Comparison of ENCODE assay signal across 8 mouse cellular contexts in genomic region chr10:120201961-120202402, GRCm38 (mm10). TPM values are rescaled to one million over a fixed set of nuclear protein-coding genes. Genes with fewer than 3 reads are reported as not detected.
DNase-seq lines count a peak whose midpoint lies in the region; ATAC-seq and TF ChIP-seq lines count a peak whose summit lies in the region.

TSS of gene Irak3 (minus strand) at chr10:120202130.

- H3K4me2 ChIP-seq in hindbrain, embryonic 13.5 days, result peak within 1 kb of the TSS; percentile 76

- H3K27me3 ChIP-seq in Patski, result peaks cover 4% of the 10 kb centered on the region
- peaks cover 28% of the 10 kb centered on the region for H3K27me3 ChIP-seq in hindbrain, embryonic 13.5 days

- CTCF ChIA-PET in Patski (lab: Charles Lee), result interaction anchor here (2.4 kb wide), 1 partner anchor 9 kb away, joined by 9 read pairs; no protein-coding TSS in a partner anchor

- peaks cover 13% of the 10 kb centered on the region for H3K4me1 ChIP-seq in hindbrain, embryonic 13.5 days (replicated peaks)

- in situ Hi-C loops in Patski (cut with MboI; ENCODE audit: low pct_unique_long_range_greater_than_20kb), result no loop called here

- POLR2A ChIA-PET in Patski (lab: Charles Lee), result no interaction called here

- 3% methylated on average over 13 of the region's 13 CpGs for WGBS in hindbrain, embryonic 13.5 days

- peak; percentile 93 for TF ChIP-seq CTCF in Patski (IDR thresholded peaks at IDR 0.05)

- no peaks in the 10 kb centered on the region for H3K36me3 ChIP-seq in hindbrain, embryonic 13.5 days

- H3K9ac ChIP-seq in hindbrain, embryonic 13.5 days, result peak within 1 kb of the TSS; percentile 66

- no peak within 1 kb of the TSS for H3K27ac ChIP-seq in hindbrain, embryonic 13.5 days

- H3K9me3 ChIP-seq in hindbrain, embryonic 13.5 days, result no peaks in the 10 kb centered on the region

- no peak for ATAC-seq in Patski
- no peak for ATAC-seq in hindbrain, embryonic 13.5 days (ENCODE audit: low FRiP score)

- peak within 1 kb of the TSS; percentile 49 for H3K4me3 ChIP-seq in hindbrain, embryonic 13.5 days

- DNase-seq in Patski (ENCODE audit: low read depth, low spot score), result no peak
- DNase-seq in cerebellum, adult 9-11 months, result peak; percentile 31
- peak; percentile 25 to 73 for DNase-seq in frontal cortex, postnatal 14 days (ENCODE audit: low spot score in 2 of 2)
- DNase-seq in layer of hippocampus, postnatal 25 days (ENCODE audit: extremely low spot score in 1 of 2, low spot score in 1 of 2), result peak; percentile 68 to 95
- DNase-seq in lung, postnatal 4 days, result peak; percentile 79 to 88
- peak; percentile 83 for DNase-seq in retina, postnatal 1 day
- DNase-seq in urinary bladder, adult 18-20 months (ENCODE audit: low spot score in 2 of 2), result peak; percentile 75 to 76

RNA-seq across cellular contexts. Expression of gene Irak3, which starts in this region (rescaled TPM):
- polyA plus RNA-seq in Patski (2021), result 0.21 TPM
- 0.36 and 0.48 TPM in 2 replicates for polyA plus RNA-seq in hindbrain, embryonic 13.5 days (2015; fragmentation: Nextera tagmentation; extraction: Ambion mirVana)
- total RNA-seq in layer of hippocampus, postnatal 25 days (2021), result under 1 TPM; 0.44 to 0.70 TPM

Comparison
In these comparisons a context has a peak if more than half of its experiments do, and no peak if none do; other contexts are left out.
1. Peak in DNase-seq in layer of hippocampus, postnatal 25 days; RNA of the gene not detected or under 1 TPM.